Mouse (Mus musculus) kidney, adult 2 months (tissue): ENCODE measurements at regions not wholly inside any gene's neighbourhood (a gene's known extent, or its start where the extent isn't known, plus 50 kb on each side); places are given as distances from the start of the nearest gene placed in this dataset.

ENCODE experiments used
- CTCF ChIP-seq: fragments of 200-500 bp; conservative IDR thresholded peaks from 2 replicates; pipeline ENCODE4 v1.5.1; 2011; ENCODE audit warnings: low read depth, mild to moderate bottlenecking, control low read depth, low read length, moderate library complexity, mixed read lengths; ENCODE audit not compliant: insufficient read depth, insufficient read length
- POLR2A ChIP-seq: fragments of 200-500 bp; IDR thresholded peaks from one replicate; pipeline ENCODE4 v1.6.1; 2011; ENCODE audit warnings: low read depth, low read length, control low read depth

DNA sequence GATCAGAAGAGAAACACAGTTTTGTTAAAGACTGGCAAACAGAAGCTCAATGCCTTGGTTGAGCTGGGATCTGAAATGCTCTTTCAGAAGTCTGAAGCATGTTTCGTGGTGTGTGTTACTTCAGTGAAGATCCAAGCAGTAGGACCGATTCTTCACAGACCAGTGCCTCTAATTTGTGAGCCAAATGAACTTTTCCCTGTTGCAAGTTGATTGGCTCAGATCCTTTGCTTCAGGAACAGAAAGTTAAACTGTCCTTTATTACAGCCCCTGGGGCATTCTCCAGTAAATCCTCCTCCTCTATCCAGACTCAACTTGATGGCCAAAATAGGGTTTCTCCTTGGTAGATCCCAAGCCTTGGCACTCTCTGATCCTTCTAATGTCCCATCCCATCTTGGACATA, 85.6 kb upstream of the Slc24a3 start:
- TF ChIP-seq CTCF (no peak), POLR2A (no peak)
